Mouse (Mus musculus): Measurements from ENCODE around the gene Smim15.

DNA sequence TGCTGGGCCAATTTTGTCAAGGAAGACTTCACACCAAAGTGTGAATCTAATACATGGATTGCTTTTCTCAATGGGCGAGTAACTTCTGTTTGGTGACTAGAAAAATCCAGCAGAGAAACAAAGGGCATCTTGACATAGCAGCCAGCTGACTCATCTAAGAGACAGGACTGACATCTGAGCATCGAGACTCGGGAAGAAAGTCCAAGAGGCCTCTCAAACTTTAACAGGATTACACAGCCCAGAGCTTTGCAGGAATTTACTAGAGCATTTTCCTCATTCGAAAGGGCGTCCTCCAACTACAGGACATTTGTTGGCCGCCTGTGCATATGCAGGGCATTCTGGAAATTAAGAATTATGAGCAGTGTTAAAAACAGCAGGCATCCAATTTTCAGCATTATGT is 4.9 kb upstream of the Smim15 start:
- TF ChIP-seq POLR2A (IDR thresholded peaks at IDR 0.05; ENCODE audit: borderline replicate concordance, control insufficient read depth, low read depth, low read length) (no peak), CTCF (IDR thresholded peaks at IDR 0.05; ENCODE audit: control insufficient read depth, insufficient read depth, low read length) (no peak)

Measured in bone marrow, adult 2 months (tissue).